Mouse (Mus musculus): ENCODE measurements around the gene Gimap4. TPM values are rescaled to one million over a fixed set of nuclear protein-coding genes. Genes with fewer than 3 reads are reported as not detected.

The Gimap4 gene
- polyA plus RNA-seq, 1 experiment from 2014 or later: 2.2 TPM

DNA sequence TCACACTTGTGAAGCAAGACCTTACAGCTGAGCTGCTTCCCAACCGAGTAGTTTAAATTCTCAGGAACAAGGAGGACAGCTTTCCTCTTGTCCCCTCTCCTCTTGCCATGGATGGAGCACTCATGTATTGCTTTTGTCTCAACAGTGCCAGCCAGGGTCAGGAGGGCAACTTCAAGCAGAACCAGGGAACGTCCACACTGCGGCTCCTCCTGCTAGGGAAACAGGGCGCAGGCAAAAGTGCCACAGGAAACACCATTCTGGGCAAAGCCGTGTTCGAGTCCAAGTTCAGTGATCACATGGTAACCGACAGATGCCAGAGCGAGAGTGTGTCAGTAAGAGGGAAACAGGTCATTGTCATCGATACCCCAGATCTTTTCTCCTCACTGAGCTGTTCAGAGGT is 34.3 kb upstream of the Gimap4 start:
- WGBS: 89% methylated on average over 9 of the region's 9 CpGs
- Histone ChIP-seq H3K4me2 (no peak overlapping the region), H3K9ac (no peak overlapping the region), H3K9me3 (replicated peaks) (no peaks in the 10 kb centered on the region), H3K4me3 (no peak overlapping the region), H3K36me3 (ENCODE audit: poor library complexity, severe bottlenecking) (no peaks in the 10 kb centered on the region), H3K27ac (no peak overlapping the region), H3K4me1 (no peaks in the 10 kb centered on the region), H3K27me3 (no peaks in the 10 kb centered on the region)
- no peak for ATAC-seq

GRCm38 (mm10) chr6:48658721-48659120 is 25.6 kb upstream of the Gimap4 start:
- Histone ChIP-seq H3K27ac (no peak overlapping the region), H3K4me3 (no peak overlapping the region), H3K4me1 (no peaks in the 10 kb centered on the region), H3K9ac (no peak overlapping the region), H3K4me2 (no peak overlapping the region), H3K36me3 (ENCODE audit: poor library complexity, severe bottlenecking) (no peaks in the 10 kb centered on the region), H3K27me3 (no peaks in the 10 kb centered on the region), H3K9me3 (replicated peaks) (no peaks in the 10 kb centered on the region)
- ATAC-seq: no peak
- 93% methylated on average over 5 of the region's 5 CpGs for WGBS

DNA sequence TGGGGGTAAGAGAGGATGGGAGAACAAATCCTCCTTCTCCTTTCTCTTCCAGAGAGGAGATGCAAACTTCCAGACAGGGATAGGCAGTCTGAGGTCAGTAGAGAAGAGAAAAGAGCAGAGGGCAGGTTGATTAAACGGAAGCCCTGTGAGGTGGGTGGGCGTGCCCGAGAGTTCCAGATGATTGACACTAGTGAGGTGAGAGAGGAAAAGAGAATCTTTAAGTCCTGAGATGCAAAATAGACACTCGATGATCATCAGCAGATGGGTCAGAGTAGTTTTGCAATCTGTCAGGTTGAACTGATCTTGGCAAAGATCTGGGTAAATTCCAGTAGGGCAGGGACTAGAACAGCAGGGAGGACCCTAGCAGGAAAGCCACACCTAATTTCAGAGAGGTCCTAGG is 19.6 kb upstream of the Gimap4 start:
- ATAC-seq: no peak
- Histone ChIP-seq H3K36me3 (ENCODE audit: poor library complexity, severe bottlenecking) (no peaks in the 10 kb centered on the region), H3K4me1 (no peaks in the 10 kb centered on the region), H3K4me2 (no peak overlapping the region), H3K27ac (no peak overlapping the region), H3K9me3 (replicated peaks) (no peaks in the 10 kb centered on the region), H3K9ac (no peak overlapping the region), H3K4me3 (no peak overlapping the region), H3K27me3 (no peaks in the 10 kb centered on the region)
- 90% methylated on average over 4 of the region's 4 CpGs for WGBS

- no peak overlapping the region for H3K4me3 ChIP-seq
- no peaks in the 10 kb centered on the region for H3K36me3 ChIP-seq (ENCODE audit: poor library complexity, severe bottlenecking)
- no peak overlapping the region for H3K27ac ChIP-seq
- no peak overlapping the region for H3K4me2 ChIP-seq
- 93% methylated on average over 9 of the region's 9 CpGs for WGBS
- H3K27me3 ChIP-seq: no peaks in the 10 kb centered on the region
- no peak for ATAC-seq
- H3K9me3 ChIP-seq (replicated peaks): no peaks in the 10 kb centered on the region
- H3K9ac ChIP-seq: no peak overlapping the region
- H3K4me1 ChIP-seq: no peaks in the 10 kb centered on the region
Measured at GRCm38 (mm10) chr6:48665471-48665870, 18.9 kb upstream of the Gimap4 start.

DNA sequence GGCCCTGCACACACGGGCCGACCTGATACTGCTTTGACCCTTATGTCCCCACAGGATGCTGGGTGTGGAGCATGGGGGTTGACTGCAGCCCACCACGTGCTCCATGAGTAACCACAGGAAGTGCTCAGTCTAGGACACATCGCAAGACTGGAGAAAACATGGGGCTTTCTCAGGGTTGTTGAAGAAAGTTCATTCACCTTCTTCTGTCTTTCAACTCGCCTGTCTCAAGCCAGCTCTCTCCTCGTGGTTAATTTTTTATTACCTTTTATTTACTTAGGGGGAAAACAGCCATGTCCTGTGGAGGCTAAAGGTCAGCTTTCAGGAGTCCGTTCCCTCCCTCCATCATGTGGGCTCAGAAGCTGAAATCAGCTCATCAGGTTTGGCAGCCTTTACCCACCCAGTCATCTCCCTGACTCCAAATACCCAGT is 18.2 kb upstream of the Gimap4 start:
- no peak for ATAC-seq
- no peaks in the 10 kb centered on the region for H3K9me3 ChIP-seq (replicated peaks)
- H3K36me3 ChIP-seq (ENCODE audit: poor library complexity, severe bottlenecking): no peaks in the 10 kb centered on the region
- H3K4me2 ChIP-seq: no peak overlapping the region
- no peak overlapping the region for H3K9ac ChIP-seq
- H3K4me1 ChIP-seq: no peaks in the 10 kb centered on the region
- WGBS: 80% methylated on average over 7 of the region's 7 CpGs
- no peaks in the 10 kb centered on the region for H3K27me3 ChIP-seq
- no peak overlapping the region for H3K27ac ChIP-seq
- no peak overlapping the region for H3K4me3 ChIP-seq

DNA sequence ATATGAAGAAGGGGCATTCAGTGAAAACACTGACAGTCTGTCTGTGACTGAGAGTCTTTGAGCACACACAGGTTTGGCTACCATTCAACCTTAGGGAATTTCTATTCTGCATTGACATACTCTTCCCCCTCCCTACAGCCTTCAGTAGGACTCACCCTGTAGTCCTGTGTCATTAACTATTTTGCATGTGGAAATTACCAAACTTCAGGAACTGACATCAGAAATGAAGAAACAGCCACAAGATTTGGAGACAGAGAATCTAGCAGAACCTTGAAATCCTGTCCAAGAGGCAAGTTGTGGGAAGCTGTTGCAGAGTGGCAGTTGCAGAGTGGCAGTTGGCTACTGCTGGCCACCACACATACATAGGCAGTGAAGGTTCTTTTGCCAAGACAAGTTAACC is 16.3 kb upstream of the Gimap4 start:
- Histone ChIP-seq H3K27ac (no peak overlapping the region), H3K27me3 (no peaks in the 10 kb centered on the region), H3K36me3 (ENCODE audit: poor library complexity, severe bottlenecking) (no peaks in the 10 kb centered on the region), H3K4me2 (no peak overlapping the region), H3K9ac (no peak overlapping the region), H3K9me3 (replicated peaks) (no peaks in the 10 kb centered on the region), H3K4me1 (no peaks in the 10 kb centered on the region), H3K4me3 (no peak overlapping the region)
- ATAC-seq: no peak

DNA sequence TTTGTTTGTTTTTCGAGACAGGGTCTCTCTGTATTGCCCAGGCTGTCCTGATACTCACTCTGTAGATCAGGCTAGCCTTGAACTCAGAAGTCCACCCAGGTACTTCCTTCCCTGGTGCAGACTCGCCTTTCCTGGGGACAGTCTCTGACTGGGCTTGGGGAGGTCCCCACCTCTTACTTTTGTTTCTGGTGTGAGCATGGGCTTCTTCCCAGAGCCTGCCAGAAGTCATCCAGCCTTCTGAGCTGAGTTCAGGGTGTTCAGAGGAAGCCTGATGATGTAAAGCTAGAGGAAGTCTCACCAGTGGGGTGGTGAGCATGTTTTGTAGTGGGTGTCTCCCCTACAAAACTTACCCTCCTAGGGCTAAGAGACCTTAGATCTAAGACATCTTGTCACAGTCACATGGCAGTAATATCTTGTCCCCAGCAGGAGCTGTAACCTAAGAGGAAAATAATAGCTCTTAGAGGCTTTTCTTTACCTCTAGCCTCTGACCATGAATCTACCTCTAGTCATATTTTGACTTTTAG is 14.8 kb upstream of the Gimap4 start:
- no peak for ATAC-seq

DNA sequence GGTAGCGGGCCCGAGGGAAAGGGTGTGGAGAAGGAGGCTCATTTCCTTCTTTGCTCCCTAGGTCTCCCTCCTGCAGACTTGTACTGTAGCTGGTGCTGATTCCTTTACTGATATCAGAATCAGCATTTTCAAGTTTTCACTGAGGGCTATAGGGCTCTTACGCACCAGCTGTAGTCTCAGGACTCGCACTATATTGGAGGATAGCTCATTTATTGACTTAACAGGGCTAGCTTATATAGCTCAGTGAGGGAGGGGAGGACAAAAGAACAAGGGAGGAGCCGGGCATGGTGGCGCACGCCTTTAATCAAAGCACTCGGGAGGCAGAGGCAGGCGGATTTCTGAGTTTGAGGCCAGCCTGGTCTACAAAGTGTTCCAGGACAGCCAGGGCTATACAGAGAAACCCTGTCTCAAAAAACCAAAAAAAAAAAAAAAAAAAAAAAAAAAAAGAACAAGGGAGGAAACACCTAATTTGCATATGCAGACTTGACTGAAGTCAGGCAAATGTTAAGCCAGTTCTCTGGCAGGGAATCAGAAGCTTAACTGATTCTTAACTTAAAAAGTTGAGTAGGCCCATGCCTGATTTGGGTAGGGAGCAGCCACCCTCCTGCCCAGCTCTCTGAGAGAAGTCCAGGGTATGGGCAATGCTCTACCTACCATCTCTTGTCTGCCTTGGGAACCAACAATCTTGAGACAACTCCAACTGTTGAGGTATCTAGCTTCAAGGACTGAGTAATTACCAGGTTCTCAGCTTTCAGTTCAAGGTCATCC is 9.9 kb upstream of the Gimap4 start:
- Histone ChIP-seq H3K27ac (no peak overlapping the region), H3K9ac (no peak overlapping the region)
- WGBS: 94% methylated on average over 9 of the region's 9 CpGs

More for the DNA sequence above, 14.8 kb upstream of the Gimap4 start:
- Histone ChIP-seq H3K4me2 (no peak overlapping the region), H3K4me1 (no peaks in the 10 kb centered on the region), H3K9ac (no peak overlapping the region), H3K9me3 (replicated peaks) (no peaks in the 10 kb centered on the region), H3K27me3 (no peaks in the 10 kb centered on the region), H3K36me3 (ENCODE audit: poor library complexity, severe bottlenecking) (no peaks in the 10 kb centered on the region), H3K27ac (no peak overlapping the region), H3K4me3 (no peak overlapping the region)
- 65% methylated on average over 2 of the region's 2 CpGs for WGBS

DNA sequence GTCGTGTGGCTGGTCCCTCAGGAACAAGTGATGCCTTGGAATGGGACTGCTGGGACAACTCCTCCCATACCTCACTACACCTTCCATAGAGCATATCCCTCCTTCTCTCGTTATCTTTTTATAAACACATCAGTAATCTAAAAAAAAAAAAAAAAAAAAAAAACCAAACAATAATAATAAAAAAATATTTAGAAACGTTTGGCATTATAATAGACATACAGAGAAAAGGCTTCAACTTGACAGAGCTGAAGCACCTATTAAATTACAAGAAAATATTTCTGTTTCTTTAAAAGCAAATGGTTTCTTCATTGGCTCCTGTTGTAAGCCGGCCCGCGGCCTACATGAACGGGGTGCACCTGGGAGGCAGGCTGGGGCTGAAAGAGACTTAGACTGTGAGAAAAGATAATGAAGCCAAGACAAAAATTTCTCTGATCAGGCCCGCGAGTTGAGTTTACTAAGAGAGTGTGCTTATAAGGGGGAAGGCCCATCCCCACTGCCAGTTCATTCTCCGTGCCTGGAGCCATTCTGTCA is 8.9 kb upstream of the Gimap4 start:
- peak overlapping the region; percentile 25 for H3K4me2 ChIP-seq
- H3K4me3 ChIP-seq: no peak overlapping the region
- WGBS: 39% methylated on average over 10 of the region's 10 CpGs

More for the DNA sequence above, 9.9 kb upstream of the Gimap4 start:
- no peaks in the 10 kb centered on the region for H3K36me3 ChIP-seq (ENCODE audit: poor library complexity, severe bottlenecking)
- H3K9me3 ChIP-seq (replicated peaks): no peaks in the 10 kb centered on the region
- H3K4me2 ChIP-seq: no peak overlapping the region
- H3K4me3 ChIP-seq: no peak overlapping the region
- no peak for ATAC-seq
- H3K27me3 ChIP-seq: no peaks in the 10 kb centered on the region
- peaks cover 5% of the 10 kb centered on the region; the same call in 1 of the 2 replicates for H3K4me1 ChIP-seq

GRCm38 (mm10) chr6:48675931-48676859 is 8.2 kb upstream of the Gimap4 start, which contains the start of gene Gimap9:
Gimap9 (plus strand) TSS chr6:48676129.
- no peak within 1 kb of the TSS for H3K4me3 ChIP-seq
- peak within 1 kb of the TSS; percentile 25 for H3K4me2 ChIP-seq
- no peaks in the 10 kb centered on the region for H3K9me3 ChIP-seq (replicated peaks)
- no peaks in the 10 kb centered on the region for H3K27me3 ChIP-seq
- peaks cover 5% of the 10 kb centered on the region; the same call in 1 of the 2 replicates for H3K4me1 ChIP-seq
- H3K27ac ChIP-seq: no peak within 1 kb of the TSS
- no peak within 1 kb of the TSS for H3K9ac ChIP-seq
- no peaks in the 10 kb centered on the region for H3K36me3 ChIP-seq (ENCODE audit: poor library complexity, severe bottlenecking)
- 18% methylated on average over 13 of the region's 13 CpGs for WGBS
- no peak for ATAC-seq

More for the DNA sequence above, 8.9 kb upstream of the Gimap4 start:
- Histone ChIP-seq H3K9me3 (replicated peaks) (no peaks in the 10 kb centered on the region), H3K9ac (no peak overlapping the region), H3K36me3 (ENCODE audit: poor library complexity, severe bottlenecking) (no peaks in the 10 kb centered on the region), H3K27ac (no peak overlapping the region), H3K4me1 (peaks cover 5% of the 10 kb centered on the region; the same call in 1 of the 2 replicates), H3K27me3 (no peaks in the 10 kb centered on the region)
- ATAC-seq: no peak

GRCm38 (mm10) chr6:48676860-48677415 is 7.4 kb upstream of the Gimap4 start:
- H3K36me3 ChIP-seq (ENCODE audit: poor library complexity, severe bottlenecking): no peaks in the 10 kb centered on the region
- no peak overlapping the region for H3K4me2 ChIP-seq
- peaks cover 5% of the 10 kb centered on the region; the same call in 1 of the 2 replicates for H3K4me1 ChIP-seq
- 79% methylated on average over 5 of the region's 5 CpGs for WGBS
- no peak overlapping the region for H3K9ac ChIP-seq
- H3K9me3 ChIP-seq (replicated peaks): no peaks in the 10 kb centered on the region
- no peak overlapping the region for H3K4me3 ChIP-seq
- ATAC-seq: no peak
- H3K27ac ChIP-seq: no peak overlapping the region
- H3K27me3 ChIP-seq: no peaks in the 10 kb centered on the region
